9 mouse cellular contexts compared by ENCODE assay signal in genomic region chr13:45950355-45950861, GRCm38 (mm10). TPM values are rescaled to one million over a fixed set of nuclear protein-coding genes. Genes with fewer than 3 reads are reported as not detected.
DNase-seq lines count a peak whose midpoint lies in the region; ATAC-seq and TF ChIP-seq lines count a peak whose summit lies in the region.
"Had no signal": no experiment of that assay in that cellular context is flagged by ENCODE, and none has a peak within 500 bp of the region (broad histone marks: within the 10 kb centered on the region; RNA-seq: fewer than 3 reads in every experiment).

No protein-coding gene starts in this region.

- H3K4me1 ChIP-seq in forebrain, embryonic 16.5 days (replicated peaks; ENCODE audit: control insufficient read depth, insufficient read depth, low read length) = peaks cover 10% of the 10 kb centered on the region
- peaks cover 16% of the 10 kb centered on the region for H3K4me1 ChIP-seq in limb, embryonic 13.5 days

- no peak overlapping the region for H3K9ac ChIP-seq in forebrain, embryonic 16.5 days (replicated peaks; ENCODE audit: low read depth, low read length)
- H3K9ac ChIP-seq in limb, embryonic 13.5 days = no peak overlapping the region

- WGBS in forebrain, embryonic 16.5 days = 23% methylated on average over 8 of the region's 8 CpGs
- 30% methylated on average over 8 of the region's 8 CpGs for WGBS in limb, embryonic 13.5 days

- DNase-seq in layer of hippocampus, adult 2 months (ENCODE audit: low spot score in 2 of 2) = no peak
- no peak for DNase-seq in layer of hippocampus, postnatal 36 days
- peak; percentile 39 for DNase-seq in Muller cell, postnatal 12 days (ENCODE audit: inconsistent ontology term)
- DNase-seq in embryo, embryonic 9.5 days (ENCODE audit: extremely low spot score) = no peak
- DNase-seq in thymus, postnatal 14 days = no peak
- no peak for DNase-seq in cerebellum, adult 11-12 months

- no peaks in the 10 kb centered on the region for H3K9me3 ChIP-seq in forebrain, embryonic 16.5 days (ENCODE audit: control insufficient read depth, low read length)
- no peaks in the 10 kb centered on the region for H3K9me3 ChIP-seq in limb, embryonic 13.5 days

- TF ChIP-seq CTCF in layer of hippocampus, adult 2 months (conservative IDR thresholded peaks at IDR 0.05) = no peak

- H3K36me3 ChIP-seq in forebrain, embryonic 16.5 days (ENCODE audit: control insufficient read depth, insufficient read depth) = no peaks in the 10 kb centered on the region
- 0 out of 2 replicates have a peak, but pooled peaks cover 4% of the 10 kb centered on the region for H3K36me3 ChIP-seq in limb, embryonic 13.5 days

- H3K27ac ChIP-seq in layer of hippocampus, adult 2 months = 0 out of 2 replicates have a peak overlapping the region, but pooled peaks have one; percentile 5
- peak overlapping the region; percentile 27; the same call in 1 of the 2 replicates for H3K27ac ChIP-seq in forebrain, embryonic 16.5 days (ENCODE audit: low read length)
- peak overlapping the region; percentile 15; the same call in 1 of the 2 replicates for H3K27ac ChIP-seq in limb, embryonic 13.5 days
- H3K27ac ChIP-seq: left cerebral cortex, adult 2 months had no signal

- H3K4me3 ChIP-seq in layer of hippocampus, adult 2 months = no peak overlapping the region
- no peak overlapping the region for H3K4me3 ChIP-seq in forebrain, embryonic 16.5 days (replicated peaks; ENCODE audit: low read length)
- no peak overlapping the region for H3K4me3 ChIP-seq in limb, embryonic 13.5 days
- H3K4me3 ChIP-seq: left cerebral cortex, adult 2 months had no signal

- ATAC-seq in forebrain, embryonic 16.5 days = peak; percentile 75
- ATAC-seq in limb, embryonic 13.5 days (ENCODE audit: low FRiP score, low read depth) = peak; percentile 51; the same call in 1 of the 2 replicates

- H3K27me3 ChIP-seq in forebrain, embryonic 16.5 days (replicated peaks; ENCODE audit: control insufficient read depth, insufficient read depth, low read length) = no peaks in the 10 kb centered on the region
- peaks cover 16% of the 10 kb centered on the region for H3K27me3 ChIP-seq in limb, embryonic 13.5 days

- no peak overlapping the region for H3K4me2 ChIP-seq in forebrain, embryonic 16.5 days (ENCODE audit: low read length)
- peak overlapping the region; percentile 28 for H3K4me2 ChIP-seq in limb, embryonic 13.5 days (replicated peaks)

RNA-seq across cellular contexts. Expression of gene Atxn1, which starts 14.4 kb away (rescaled TPM):
- 100 to 1,000 TPM; 128 to 131 TPM for total RNA-seq in layer of hippocampus, adult 2 months (2021)
- total RNA-seq in layer of hippocampus, postnatal 36 days (2021) = 100 to 1,000 TPM; 126 to 156 TPM
- 12.1 and 15.3 TPM in 2 replicates for polyA plus RNA-seq in forebrain, embryonic 16.5 days (2015; fragmentation: Nextera tagmentation; extraction: Ambion mirVana)
- polyA plus RNA-seq in limb, embryonic 13.5 days (2015; fragmentation: Nextera tagmentation; extraction: Ambion mirVana) = 6.0 and 6.8 TPM in 2 replicates
